Mouse (Mus musculus): ENCODE measurements around the gene Farsa. TPM values are rescaled to one million over a fixed set of nuclear protein-coding genes. Genes with fewer than 3 reads are reported as not detected.

Farsa gene
- 85.9 and 91.5 TPM in 2 replicates for polyA plus RNA-seq (2015; fragmentation: Nextera tagmentation; extraction: Ambion mirVana)

DNA sequence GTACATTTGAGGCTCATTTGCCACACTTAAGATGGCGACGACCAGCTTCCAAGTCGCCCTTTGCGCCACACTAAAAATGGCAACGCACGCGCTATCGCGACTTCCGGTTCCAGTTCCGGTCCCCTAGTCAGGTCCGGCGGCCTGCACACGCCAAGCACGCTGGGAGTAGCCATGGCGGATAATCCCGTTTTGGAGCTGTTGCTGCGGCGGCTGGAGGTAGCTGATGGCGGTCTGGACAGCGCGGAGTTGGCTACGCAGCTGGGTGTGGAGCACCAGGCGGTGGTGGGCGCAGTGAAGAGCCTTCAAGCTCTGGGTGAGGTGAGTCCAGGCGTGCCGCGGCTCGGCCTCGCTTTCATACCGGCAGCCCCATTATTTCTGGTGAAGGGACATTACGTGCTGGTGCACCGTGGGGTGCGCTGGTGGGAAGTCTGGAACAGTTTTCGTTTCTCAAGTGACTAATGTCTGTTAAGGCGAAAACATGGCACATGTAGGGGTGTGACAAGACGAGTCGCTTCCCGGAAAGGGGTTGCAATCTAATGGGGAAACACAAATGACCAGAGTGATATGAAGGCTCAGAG lies at the start of gene Farsa:
Gene Farsa, plus strand, starts transcription at position 126 of the 578 bp plus-strand sequence.
- H3K4me2 ChIP-seq (ENCODE audit: low read depth, low read length) = peak within 1 kb of the TSS; percentile 83
- peak within 1 kb of the TSS; percentile 76 for H3K4me3 ChIP-seq (replicated peaks; ENCODE audit: low read length)
- H3K27me3 ChIP-seq (ENCODE audit: control insufficient read depth, insufficient read depth, low read length) = no peaks in the 10 kb centered on the region
- H3K4me1 ChIP-seq (ENCODE audit: control insufficient read depth, insufficient read depth, low read length) = peaks cover 10% of the 10 kb centered on the region
- peak; percentile 94 for ATAC-seq (ENCODE audit: insufficient read depth, low FRiP score)
- H3K36me3 ChIP-seq (ENCODE audit: control insufficient read depth, insufficient read depth, low read length) = peaks cover 10% of the 10 kb centered on the region
- peak within 1 kb of the TSS; percentile 93 for H3K9ac ChIP-seq (ENCODE audit: low read length)
- H3K9me3 ChIP-seq (replicated peaks; ENCODE audit: control insufficient read depth, low read length) = no peaks in the 10 kb centered on the region
- WGBS = under 1% methylated on average over 39 of the region's 39 CpGs
- peak within 1 kb of the TSS; percentile 69 for H3K27ac ChIP-seq (ENCODE audit: low read length)

GRCm38 (mm10) chr8:84809109-84809940 lies 47.5 kb upstream of the Farsa start:
- no peak for ATAC-seq (ENCODE audit: insufficient read depth, low FRiP score)
- no peak overlapping the region for H3K27ac ChIP-seq (ENCODE audit: low read length)
- no peak overlapping the region for H3K4me3 ChIP-seq (replicated peaks; ENCODE audit: low read length)
- WGBS = 66% methylated on average over 12 of the region's 12 CpGs
- H3K4me1 ChIP-seq (ENCODE audit: control insufficient read depth, insufficient read depth, low read length) = peaks cover 5% of the 10 kb centered on the region; the same call in 1 of the 2 replicates
- 0 out of 2 replicates have a peak, but pooled peaks cover 4% of the 10 kb centered on the region for H3K9me3 ChIP-seq (replicated peaks; ENCODE audit: control insufficient read depth, low read length)
- no peak overlapping the region for H3K9ac ChIP-seq (ENCODE audit: low read length)
- no peaks in the 10 kb centered on the region for H3K36me3 ChIP-seq (ENCODE audit: control insufficient read depth, insufficient read depth, low read length)
- peaks cover 6% of the 10 kb centered on the region for H3K27me3 ChIP-seq (ENCODE audit: control insufficient read depth, insufficient read depth, low read length)
- H3K4me2 ChIP-seq (ENCODE audit: low read depth, low read length) = no peak overlapping the region

DNA sequence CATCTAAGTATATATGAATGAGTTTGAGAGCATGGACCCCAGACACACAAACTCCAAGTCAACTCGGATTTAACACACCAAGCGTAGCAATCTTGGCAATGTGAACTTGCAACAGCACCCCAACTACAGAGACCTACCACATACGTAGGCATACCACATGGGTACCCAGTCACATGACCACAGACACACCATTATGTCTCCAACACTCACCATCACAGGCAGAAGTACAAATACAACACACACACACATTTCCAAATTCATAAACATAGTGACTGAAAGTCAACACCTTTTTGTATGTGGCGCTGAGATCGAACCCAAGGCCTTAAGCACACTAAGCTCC lies 46.9 kb upstream of the Farsa start:
- H3K9me3 ChIP-seq (replicated peaks; ENCODE audit: control insufficient read depth, low read length) = 0 out of 2 replicates have a peak, but pooled peaks cover 4% of the 10 kb centered on the region
- 78% methylated on average over 5 of the region's 5 CpGs for WGBS
- no peaks in the 10 kb centered on the region for H3K36me3 ChIP-seq (ENCODE audit: control insufficient read depth, insufficient read depth, low read length)
- H3K4me2 ChIP-seq (ENCODE audit: low read depth, low read length) = no peak overlapping the region
- peaks cover 6% of the 10 kb centered on the region for H3K27me3 ChIP-seq (ENCODE audit: control insufficient read depth, insufficient read depth, low read length)
- no peak overlapping the region for H3K4me3 ChIP-seq (replicated peaks; ENCODE audit: low read length)
- H3K4me1 ChIP-seq (ENCODE audit: control insufficient read depth, insufficient read depth, low read length) = peaks cover 5% of the 10 kb centered on the region; the same call in 1 of the 2 replicates
- no peak for ATAC-seq (ENCODE audit: insufficient read depth, low FRiP score)
- no peak overlapping the region for H3K9ac ChIP-seq (ENCODE audit: low read length)
- H3K27ac ChIP-seq (ENCODE audit: low read length) = no peak overlapping the region

GRCm38 (mm10) chr8:84810896-84811295 lies 45.9 kb upstream of the Farsa start:
- peak overlapping the region; percentile 41 for H3K4me3 ChIP-seq (replicated peaks; ENCODE audit: low read length)
- 1% methylated on average over 32 of the region's 32 CpGs for WGBS
- H3K36me3 ChIP-seq (ENCODE audit: control insufficient read depth, insufficient read depth, low read length) = no peaks in the 10 kb centered on the region
- H3K9ac ChIP-seq (ENCODE audit: low read length) = peak overlapping the region; percentile 52; the same call in 1 of the 2 replicates
- H3K4me2 ChIP-seq (ENCODE audit: low read depth, low read length) = peak overlapping the region; percentile 72
- H3K27ac ChIP-seq (ENCODE audit: low read length) = 0 out of 2 replicates have a peak overlapping the region, but pooled peaks have one; percentile 38
- peak; percentile 88 for ATAC-seq (ENCODE audit: insufficient read depth, low FRiP score)
- peaks cover 10% of the 10 kb centered on the region; the same call in 1 of the 2 replicates for H3K4me1 ChIP-seq (ENCODE audit: control insufficient read depth, insufficient read depth, low read length)
- 0 out of 2 replicates have a peak, but pooled peaks cover 2% of the 10 kb centered on the region for H3K9me3 ChIP-seq (replicated peaks; ENCODE audit: control insufficient read depth, low read length)
- H3K27me3 ChIP-seq (ENCODE audit: control insufficient read depth, insufficient read depth, low read length) = peaks cover 6% of the 10 kb centered on the region

DNA sequence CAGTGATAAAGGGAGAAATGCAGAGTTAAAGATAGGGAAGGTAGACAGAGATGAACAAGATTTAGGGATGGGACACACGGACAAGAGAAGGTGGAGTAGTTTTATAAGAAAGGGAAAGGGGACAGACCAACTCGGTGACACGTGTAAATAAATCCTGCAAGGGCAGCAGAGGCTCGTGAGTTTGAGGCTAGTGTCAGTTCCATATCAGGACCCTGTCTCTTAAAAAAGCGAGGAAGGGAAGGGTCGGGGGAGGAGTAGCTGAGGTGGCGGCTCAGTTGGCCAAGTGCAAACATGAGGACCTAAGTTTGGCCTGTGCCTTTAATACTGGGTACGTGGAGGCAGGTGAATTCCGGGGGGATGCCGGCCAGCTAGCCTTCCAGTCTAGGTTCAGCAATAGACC lies 45.5 kb upstream of the Farsa start:
- Histone ChIP-seq H3K27ac (ENCODE audit: low read length) (peak overlapping the region; percentile 38; the same call in 1 of the 2 replicates), H3K9ac (ENCODE audit: low read length) (peak overlapping the region; percentile 52; the same call in 1 of the 2 replicates), H3K27me3 (ENCODE audit: control insufficient read depth, insufficient read depth, low read length) (peaks cover 6% of the 10 kb centered on the region), H3K4me3 (replicated peaks; ENCODE audit: low read length) (peak overlapping the region; percentile 41), H3K4me1 (ENCODE audit: control insufficient read depth, insufficient read depth, low read length) (peaks cover 10% of the 10 kb centered on the region; the same call in 1 of the 2 replicates), H3K9me3 (replicated peaks; ENCODE audit: control insufficient read depth, low read length) (no peaks in the 10 kb centered on the region), H3K36me3 (ENCODE audit: control insufficient read depth, insufficient read depth, low read length) (no peaks in the 10 kb centered on the region), H3K4me2 (ENCODE audit: low read depth, low read length) (peak overlapping the region; percentile 72)
- WGBS = 21% methylated on average over 10 of the region's 10 CpGs
- no peak for ATAC-seq (ENCODE audit: insufficient read depth, low FRiP score)

GRCm38 (mm10) chr8:84813059-84813458 lies 43.7 kb upstream of the Farsa start:
- Histone ChIP-seq H3K4me3 (replicated peaks; ENCODE audit: low read length) (no peak overlapping the region), H3K4me2 (ENCODE audit: low read depth, low read length) (no peak overlapping the region), H3K27ac (ENCODE audit: low read length) (no peak overlapping the region), H3K9me3 (replicated peaks; ENCODE audit: control insufficient read depth, low read length) (no peaks in the 10 kb centered on the region), H3K27me3 (ENCODE audit: control insufficient read depth, insufficient read depth, low read length) (peaks cover 6% of the 10 kb centered on the region), H3K36me3 (ENCODE audit: control insufficient read depth, insufficient read depth, low read length) (no peaks in the 10 kb centered on the region), H3K9ac (ENCODE audit: low read length) (no peak overlapping the region), H3K4me1 (ENCODE audit: control insufficient read depth, insufficient read depth, low read length) (peaks cover 10% of the 10 kb centered on the region; the same call in 1 of the 2 replicates)
- 0 out of 2 replicates have a peak, but pooled peaks have one; percentile 40 for ATAC-seq (ENCODE audit: insufficient read depth, low FRiP score)
- WGBS = under 1% methylated on average over 5 of the region's 5 CpGs

DNA sequence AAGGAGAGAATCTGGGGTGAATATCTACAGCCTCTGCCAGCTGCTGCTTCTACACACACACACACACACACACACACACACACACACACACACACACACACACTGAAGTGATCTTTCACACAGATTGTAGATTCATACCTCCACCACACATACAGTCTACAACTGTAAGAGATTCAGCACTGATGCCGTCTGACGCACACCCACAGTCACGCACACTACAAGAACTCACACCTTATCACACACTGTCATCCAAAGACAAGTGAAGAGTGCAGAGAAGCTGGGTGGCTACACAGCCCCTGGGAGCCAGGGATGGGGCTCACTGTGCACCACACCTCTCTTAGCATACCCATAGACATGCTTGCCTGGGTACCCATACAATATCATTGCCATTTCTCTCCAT lies 43.0 kb upstream of the Farsa start:
- H3K4me3 ChIP-seq (replicated peaks; ENCODE audit: low read length) = no peak overlapping the region
- H3K27ac ChIP-seq (ENCODE audit: low read length) = no peak overlapping the region
- no peak overlapping the region for H3K4me2 ChIP-seq (ENCODE audit: low read depth, low read length)
- no peaks in the 10 kb centered on the region for H3K36me3 ChIP-seq (ENCODE audit: control insufficient read depth, insufficient read depth, low read length)
- no peak overlapping the region for H3K9ac ChIP-seq (ENCODE audit: low read length)
- H3K9me3 ChIP-seq (replicated peaks; ENCODE audit: control insufficient read depth, low read length) = no peaks in the 10 kb centered on the region
- 80% methylated on average over 3 of the region's 3 CpGs for WGBS
- no peak for ATAC-seq (ENCODE audit: insufficient read depth, low FRiP score)
- H3K4me1 ChIP-seq (ENCODE audit: control insufficient read depth, insufficient read depth, low read length) = peaks cover 10% of the 10 kb centered on the region; the same call in 1 of the 2 replicates
- H3K27me3 ChIP-seq (ENCODE audit: control insufficient read depth, insufficient read depth, low read length) = peaks cover 6% of the 10 kb centered on the region

GRCm38 (mm10) chr8:84814240-84814554 lies 42.6 kb upstream of the Farsa start:
- ATAC-seq (ENCODE audit: insufficient read depth, low FRiP score) = no peak
- no peak overlapping the region for H3K4me2 ChIP-seq (ENCODE audit: low read depth, low read length)
- no peaks in the 10 kb centered on the region for H3K36me3 ChIP-seq (ENCODE audit: control insufficient read depth, insufficient read depth, low read length)
- no peaks in the 10 kb centered on the region for H3K9me3 ChIP-seq (replicated peaks; ENCODE audit: control insufficient read depth, low read length)
- peaks cover 10% of the 10 kb centered on the region; the same call in 1 of the 2 replicates for H3K4me1 ChIP-seq (ENCODE audit: control insufficient read depth, insufficient read depth, low read length)
- H3K4me3 ChIP-seq (replicated peaks; ENCODE audit: low read length) = no peak overlapping the region
- H3K9ac ChIP-seq (ENCODE audit: low read length) = no peak overlapping the region
- H3K27ac ChIP-seq (ENCODE audit: low read length) = no peak overlapping the region
- H3K27me3 ChIP-seq (ENCODE audit: control insufficient read depth, insufficient read depth, low read length) = peaks cover 6% of the 10 kb centered on the region
- 79% methylated on average over 11 of the region's 11 CpGs for WGBS
